Mouse (Mus musculus): ENCODE results near the gene Dnm3. TPM values are rescaled to one million over a fixed set of nuclear protein-coding genes. Genes with fewer than 3 reads are reported as not detected.
A peak's percentile ranks its signal among the peaks of the same experiment; 100 is the strongest.

Gene Dnm3
- polyA plus RNA-seq, 1 experiment from 2014 or later: 2.8 TPM

- peaks cover 23% of the 10 kb centered on the region for H3K4me1 ChIP-seq (replicated peaks; ENCODE audit: control insufficient read depth, insufficient read depth, low read length)
- no peaks in the 10 kb centered on the region for H3K27me3 ChIP-seq (ENCODE audit: control insufficient read depth, insufficient read depth, low read depth, low read length)
- peak; percentile 64 for ATAC-seq (ENCODE audit: low read depth)
- 0 out of 2 replicates have a peak overlapping the region, but pooled peaks have one; percentile 26 for H3K4me2 ChIP-seq (ENCODE audit: low read depth, low read length)
- peak overlapping the region; percentile 47 for H3K27ac ChIP-seq (ENCODE audit: low read length)
- no peak overlapping the region for H3K9ac ChIP-seq (ENCODE audit: low read length)
- 40% methylated on average over 16 of the region's 16 CpGs for WGBS
- H3K9me3 ChIP-seq (ENCODE audit: control insufficient read depth, low read length): no peaks in the 10 kb centered on the region
- H3K36me3 ChIP-seq (ENCODE audit: control insufficient read depth, insufficient read depth, low read length): no peaks in the 10 kb centered on the region
- H3K4me3 ChIP-seq (ENCODE audit: low read length): no peak overlapping the region
Measured at GRCm38 (mm10) chr1:161976255-161977182, 501.3 kb downstream of the Dnm3 start.

GRCm38 (mm10) chr1:161972233-161972632 is 505.6 kb downstream of the Dnm3 start:
- H3K4me1 ChIP-seq (replicated peaks; ENCODE audit: control insufficient read depth, insufficient read depth, low read length): peaks cover 32% of the 10 kb centered on the region
- H3K27ac ChIP-seq (ENCODE audit: low read length): no peak overlapping the region
- no peak for ATAC-seq (ENCODE audit: low read depth)
- H3K27me3 ChIP-seq (ENCODE audit: control insufficient read depth, insufficient read depth, low read depth, low read length): no peaks in the 10 kb centered on the region
- H3K9me3 ChIP-seq (ENCODE audit: control insufficient read depth, low read length): no peaks in the 10 kb centered on the region
- peaks cover 7% of the 10 kb centered on the region for H3K36me3 ChIP-seq (ENCODE audit: control insufficient read depth, insufficient read depth, low read length)
- no peak overlapping the region for H3K4me2 ChIP-seq (ENCODE audit: low read depth, low read length)
- WGBS: 85% methylated on average over 8 of the region's 8 CpGs
- H3K4me3 ChIP-seq (ENCODE audit: low read length): no peak overlapping the region
- no peak overlapping the region for H3K9ac ChIP-seq (ENCODE audit: low read length)

GRCm38 (mm10) chr1:161970874-161971273 is 507.0 kb downstream of the Dnm3 start:
- 94% methylated on average over 9 of the region's 9 CpGs for WGBS
- Histone ChIP-seq H3K27me3 (ENCODE audit: control insufficient read depth, insufficient read depth, low read depth, low read length) (no peaks in the 10 kb centered on the region), H3K27ac (ENCODE audit: low read length) (no peak overlapping the region), H3K4me1 (replicated peaks; ENCODE audit: control insufficient read depth, insufficient read depth, low read length) (peaks cover 21% of the 10 kb centered on the region), H3K9me3 (ENCODE audit: control insufficient read depth, low read length) (no peaks in the 10 kb centered on the region), H3K36me3 (ENCODE audit: control insufficient read depth, insufficient read depth, low read length) (peaks cover 7% of the 10 kb centered on the region), H3K9ac (ENCODE audit: low read length) (no peak overlapping the region), H3K4me2 (ENCODE audit: low read depth, low read length) (no peak overlapping the region), H3K4me3 (ENCODE audit: low read length) (no peak overlapping the region)
- no peak for ATAC-seq (ENCODE audit: low read depth)

- 3% methylated on average over 38 of the region's 38 CpGs for WGBS
- H3K4me3 ChIP-seq (ENCODE audit: low read length): peak within 1 kb of the TSS; percentile 87
- H3K4me2 ChIP-seq (ENCODE audit: low read depth, low read length): peak within 1 kb of the TSS; percentile 70
- H3K9me3 ChIP-seq (ENCODE audit: control insufficient read depth, low read length): no peaks in the 10 kb centered on the region
- peak within 1 kb of the TSS; percentile 75 for H3K27ac ChIP-seq (ENCODE audit: low read length)
- H3K9ac ChIP-seq (ENCODE audit: low read length): peak within 1 kb of the TSS; percentile 93
- ATAC-seq (ENCODE audit: low read depth): peak; percentile 99
- H3K36me3 ChIP-seq (ENCODE audit: control insufficient read depth, insufficient read depth, low read length): peaks cover 7% of the 10 kb centered on the region
- H3K27me3 ChIP-seq (ENCODE audit: control insufficient read depth, insufficient read depth, low read depth, low read length): no peaks in the 10 kb centered on the region
- peaks cover 10% of the 10 kb centered on the region for H3K4me1 ChIP-seq (replicated peaks; ENCODE audit: control insufficient read depth, insufficient read depth, low read length)
Measured at GRCm38 (mm10) chr1:161968589-161969407, 509.0 kb downstream of the Dnm3 start, which contains the start of gene Pigc. TSS of gene Pigc (plus strand) at chr1:161969186.

- no peak overlapping the region for H3K9ac ChIP-seq (ENCODE audit: low read length)
- H3K4me1 ChIP-seq (replicated peaks; ENCODE audit: control insufficient read depth, insufficient read depth, low read length): peaks cover 10% of the 10 kb centered on the region
- no peak overlapping the region for H3K4me3 ChIP-seq (ENCODE audit: low read length)
- H3K27me3 ChIP-seq (ENCODE audit: control insufficient read depth, insufficient read depth, low read depth, low read length): no peaks in the 10 kb centered on the region
- WGBS: 53% methylated on average over 2 of the region's 2 CpGs
- peaks cover 7% of the 10 kb centered on the region for H3K36me3 ChIP-seq (ENCODE audit: control insufficient read depth, insufficient read depth, low read length)
- ATAC-seq (ENCODE audit: low read depth): no peak
- no peak overlapping the region for H3K4me2 ChIP-seq (ENCODE audit: low read depth, low read length)
- no peaks in the 10 kb centered on the region for H3K9me3 ChIP-seq (ENCODE audit: control insufficient read depth, low read length)
- no peak overlapping the region for H3K27ac ChIP-seq (ENCODE audit: low read length)
Measured at GRCm38 (mm10) chr1:161967936-161968335, 509.9 kb downstream of the Dnm3 start.

- no peaks in the 10 kb centered on the region for H3K9me3 ChIP-seq (ENCODE audit: control insufficient read depth, low read length)
- H3K4me2 ChIP-seq (ENCODE audit: low read depth, low read length): no peak overlapping the region
- no peaks in the 10 kb centered on the region for H3K36me3 ChIP-seq (ENCODE audit: control insufficient read depth, insufficient read depth, low read length)
- no peaks in the 10 kb centered on the region for H3K27me3 ChIP-seq (ENCODE audit: control insufficient read depth, insufficient read depth, low read depth, low read length)
- H3K4me3 ChIP-seq (ENCODE audit: low read length): no peak overlapping the region
- peak; percentile 78 for ATAC-seq (ENCODE audit: low read depth)
- H3K27ac ChIP-seq (ENCODE audit: low read length): no peak overlapping the region
- H3K9ac ChIP-seq (ENCODE audit: low read length): peak overlapping the region; percentile 30; the same call in 1 of the 2 replicates
- 0 out of 2 replicates have a peak, but pooled peaks cover 3% of the 10 kb centered on the region for H3K4me1 ChIP-seq (replicated peaks; ENCODE audit: control insufficient read depth, insufficient read depth, low read length)
- 53% methylated on average over 3 of the region's 3 CpGs for WGBS
Measured at GRCm38 (mm10) chr1:161962465-161963377, 515.1 kb downstream of the Dnm3 start.

- no peak overlapping the region for H3K4me2 ChIP-seq (ENCODE audit: low read depth, low read length)
- H3K27ac ChIP-seq (ENCODE audit: low read length): no peak overlapping the region
- H3K4me1 ChIP-seq (replicated peaks; ENCODE audit: control insufficient read depth, insufficient read depth, low read length): 0 out of 2 replicates have a peak, but pooled peaks cover 3% of the 10 kb centered on the region
- ATAC-seq (ENCODE audit: low read depth): no peak
- 67% methylated on average over 19 of the region's 19 CpGs for WGBS
- no peaks in the 10 kb centered on the region for H3K36me3 ChIP-seq (ENCODE audit: control insufficient read depth, insufficient read depth, low read length)
- no peak overlapping the region for H3K9ac ChIP-seq (ENCODE audit: low read length)
- H3K4me3 ChIP-seq (ENCODE audit: low read length): no peak overlapping the region
- H3K27me3 ChIP-seq (ENCODE audit: control insufficient read depth, insufficient read depth, low read depth, low read length): no peaks in the 10 kb centered on the region
- no peaks in the 10 kb centered on the region for H3K9me3 ChIP-seq (ENCODE audit: control insufficient read depth, low read length)
Measured at GRCm38 (mm10) chr1:161957964-161958950, 519.6 kb downstream of the Dnm3 start.

GRCm38 (mm10) chr1:161955846-161956245 is 522.0 kb downstream of the Dnm3 start:
- Histone ChIP-seq H3K9me3 (ENCODE audit: control insufficient read depth, low read length) (no peaks in the 10 kb centered on the region), H3K4me2 (ENCODE audit: low read depth, low read length) (no peak overlapping the region), H3K9ac (ENCODE audit: low read length) (no peak overlapping the region), H3K36me3 (ENCODE audit: control insufficient read depth, insufficient read depth, low read length) (no peaks in the 10 kb centered on the region), H3K27me3 (ENCODE audit: control insufficient read depth, insufficient read depth, low read depth, low read length) (no peaks in the 10 kb centered on the region), H3K4me1 (replicated peaks; ENCODE audit: control insufficient read depth, insufficient read depth, low read length) (no peaks in the 10 kb centered on the region), H3K27ac (ENCODE audit: low read length) (no peak overlapping the region), H3K4me3 (ENCODE audit: low read length) (no peak overlapping the region)
- 58% methylated on average over 5 of the region's 5 CpGs for WGBS
- ATAC-seq (ENCODE audit: low read depth): no peak
